Mouse (Mus musculus): ENCODE data around the gene E130309D02Rik. TPM values are rescaled to one million over a fixed set of nuclear protein-coding genes. Genes with fewer than 3 reads are reported as not detected.

E130309D02Rik gene
- polyA plus RNA-seq, 1 experiment: 28.2 TPM

DNA sequence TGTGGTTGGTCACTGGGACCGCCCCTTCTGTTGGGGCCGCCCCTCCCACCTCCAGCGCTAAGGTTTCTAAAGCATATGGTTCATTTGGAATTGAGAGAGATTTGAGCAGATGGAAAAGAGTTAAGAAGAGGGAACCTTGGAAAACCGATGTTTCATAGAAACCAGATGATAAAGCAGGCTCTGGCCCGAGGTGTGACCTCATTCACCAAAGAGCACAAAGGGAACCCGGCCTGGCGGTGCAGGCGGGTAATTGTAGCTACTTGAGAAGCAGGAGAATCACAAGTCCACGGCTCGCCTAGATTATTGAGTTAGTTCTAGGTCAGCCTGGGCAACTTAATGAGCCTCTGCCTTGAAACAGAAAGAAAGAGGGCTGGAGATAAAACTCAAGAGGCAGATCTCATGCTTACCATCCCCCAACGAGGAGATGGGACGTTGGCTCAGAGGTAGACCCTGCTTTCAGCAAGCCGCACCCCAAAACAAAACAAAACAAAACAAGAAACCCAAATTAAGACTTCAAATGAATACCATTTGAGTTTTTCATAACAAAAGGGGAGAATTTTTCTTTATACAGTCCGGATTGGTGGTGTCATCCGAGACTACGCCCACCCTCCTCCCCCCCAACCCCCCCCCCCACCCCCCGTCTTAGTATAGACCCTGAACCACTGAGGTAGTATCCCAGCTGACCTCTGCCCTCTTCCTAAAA, 41.7 kb upstream of the E130309D02Rik start, which contains the start of gene Grid2ip:
Gene Grid2ip (plus strand): TSS at position 653 of the 703 bp plus-strand sequence.
- TF ChIP-seq POLR2A (IDR thresholded peaks at IDR 0.05; ENCODE audit: low read depth, low read length) (no peak), CTCF (IDR thresholded peaks at IDR 0.05; ENCODE audit: extremely low read depth, insufficient read length, insufficient replicate concordance, low read depth, low read length) (no peak)
- Histone ChIP-seq H3K36me3 (ENCODE audit: control insufficient read depth, insufficient read depth, low read length) (no peaks in the 10 kb centered on the region), H3K4me1 (ENCODE audit: control insufficient read depth, insufficient read depth, insufficient read length, low read length) (no peaks in the 10 kb centered on the region), H3K4me3 (ENCODE audit: low read depth, low read length) (no peak within 1 kb of the TSS), H3K27me3 (ENCODE audit: control insufficient read depth, insufficient read depth, low read length) (peaks cover 15% of the 10 kb centered on the region), H3K27ac (ENCODE audit: insufficient read depth, low read depth, low read length) (no peak within 1 kb of the TSS)
- WGBS: 24% methylated on average over 17 of the region's 17 CpGs

GRCm38 (mm10) chr5:143356017-143356416, 40.9 kb upstream of the E130309D02Rik start:
- H3K4me1 ChIP-seq (ENCODE audit: control insufficient read depth, insufficient read depth, insufficient read length, low read length): no peaks in the 10 kb centered on the region
- WGBS: 39% methylated on average over 5 of the region's 5 CpGs
- H3K27me3 ChIP-seq (ENCODE audit: control insufficient read depth, insufficient read depth, low read length): peaks cover 15% of the 10 kb centered on the region

DNA sequence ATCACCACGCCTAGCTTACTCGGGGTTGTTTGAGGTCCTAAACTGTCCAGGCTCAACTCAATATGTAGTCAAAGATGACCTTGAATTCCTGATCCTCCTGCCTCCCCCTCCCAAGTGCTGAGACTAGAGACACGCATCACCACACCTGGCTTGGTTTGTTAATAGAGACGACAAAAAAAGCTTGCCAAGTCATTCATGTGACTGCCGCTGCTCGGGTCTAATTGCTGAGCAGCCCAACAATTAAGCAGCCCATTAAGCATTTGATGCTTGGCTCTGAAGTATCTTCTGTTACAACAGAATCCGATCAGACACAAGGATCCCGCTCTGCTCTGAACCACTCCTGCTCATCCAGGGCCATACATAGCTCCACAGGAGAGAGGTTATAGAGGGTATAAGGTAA, 31.2 kb upstream of the E130309D02Rik start:
- H3K27ac ChIP-seq (ENCODE audit: insufficient read depth, low read depth, low read length): no peak overlapping the region
- WGBS: 58% methylated on average over 8 of the region's 8 CpGs

More at GRCm38 (mm10) chr5:143356017-143356416, 40.9 kb upstream of the E130309D02Rik start:
- H3K4me3 ChIP-seq (ENCODE audit: low read depth, low read length): no peak overlapping the region
- TF ChIP-seq CTCF (IDR thresholded peaks at IDR 0.05; ENCODE audit: extremely low read depth, insufficient read length, insufficient replicate concordance, low read depth, low read length) (no peak), POLR2A (IDR thresholded peaks at IDR 0.05; ENCODE audit: low read depth, low read length) (no peak)
- H3K36me3 ChIP-seq (ENCODE audit: control insufficient read depth, insufficient read depth, low read length): no peaks in the 10 kb centered on the region
- H3K27ac ChIP-seq (ENCODE audit: insufficient read depth, low read depth, low read length): no peak overlapping the region

DNA sequence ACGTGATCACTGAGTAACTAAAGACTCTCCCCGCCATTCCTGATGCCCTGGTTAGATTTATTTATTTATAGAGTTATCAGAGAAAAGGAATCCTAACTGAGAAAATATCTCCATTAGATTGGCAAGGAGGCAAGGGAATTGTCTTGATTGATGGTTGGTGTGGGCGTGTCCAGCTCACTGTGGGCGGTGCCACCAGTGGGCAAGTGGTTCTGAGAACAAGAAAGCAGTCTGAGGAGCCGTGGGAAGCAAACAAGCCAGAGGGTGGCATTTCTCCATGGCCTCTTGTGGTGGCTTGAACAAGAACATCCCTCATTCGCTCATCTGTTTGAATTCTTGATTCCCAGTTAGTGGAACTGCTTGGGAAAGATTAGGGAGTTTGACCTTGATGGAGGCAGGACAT, 24.4 kb upstream of the E130309D02Rik start:
- TF ChIP-seq POLR2A (IDR thresholded peaks at IDR 0.05; ENCODE audit: low read depth, low read length): no peak
- WGBS: 42% methylated on average over 6 of the region's 6 CpGs
- Histone ChIP-seq H3K4me3 (ENCODE audit: low read depth, low read length) (no peak overlapping the region), H3K27me3 (ENCODE audit: control insufficient read depth, insufficient read depth, low read length) (no peaks in the 10 kb centered on the region), H3K4me1 (ENCODE audit: control insufficient read depth, insufficient read depth, insufficient read length, low read length) (no peaks in the 10 kb centered on the region), H3K27ac (ENCODE audit: insufficient read depth, low read depth, low read length) (no peak overlapping the region), H3K36me3 (ENCODE audit: control insufficient read depth, insufficient read depth, low read length) (no peaks in the 10 kb centered on the region)

More for the DNA sequence above, 31.2 kb upstream of the E130309D02Rik start:
- TF ChIP-seq POLR2A (IDR thresholded peaks at IDR 0.05; ENCODE audit: low read depth, low read length) (no peak), CTCF (IDR thresholded peaks at IDR 0.05; ENCODE audit: extremely low read depth, insufficient read length, insufficient replicate concordance, low read depth, low read length) (no peak)
- H3K4me3 ChIP-seq (ENCODE audit: low read depth, low read length): no peak overlapping the region
- H3K27me3 ChIP-seq (ENCODE audit: control insufficient read depth, insufficient read depth, low read length): no peaks in the 10 kb centered on the region
- no peaks in the 10 kb centered on the region for H3K4me1 ChIP-seq (ENCODE audit: control insufficient read depth, insufficient read depth, insufficient read length, low read length)
- H3K36me3 ChIP-seq (ENCODE audit: control insufficient read depth, insufficient read depth, low read length): no peaks in the 10 kb centered on the region

DNA sequence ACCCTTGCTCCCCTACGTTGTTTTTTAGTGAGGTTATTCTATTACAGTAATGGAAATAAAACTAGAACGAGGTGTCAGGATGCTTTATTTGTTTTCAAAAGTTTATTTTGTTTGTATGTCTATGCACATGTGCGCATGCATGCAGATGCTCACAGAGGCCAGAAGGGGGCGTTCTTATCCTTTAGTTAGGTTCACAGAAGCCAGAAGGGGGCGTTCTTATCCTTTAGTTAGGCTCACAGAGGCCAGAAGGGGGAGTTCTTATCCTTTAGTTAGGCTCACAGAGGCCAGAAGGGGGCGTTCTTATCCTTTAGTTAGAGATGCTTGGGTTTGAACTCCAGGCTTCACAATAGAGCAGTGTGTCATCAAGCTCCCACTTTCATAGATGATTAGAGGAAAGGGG, 21.4 kb upstream of the E130309D02Rik start:
- Histone ChIP-seq H3K4me3 (ENCODE audit: low read depth, low read length) (no peak overlapping the region), H3K27ac (ENCODE audit: insufficient read depth, low read depth, low read length) (no peak overlapping the region), H3K4me1 (ENCODE audit: control insufficient read depth, insufficient read depth, insufficient read length, low read length) (no peaks in the 10 kb centered on the region), H3K27me3 (ENCODE audit: control insufficient read depth, insufficient read depth, low read length) (no peaks in the 10 kb centered on the region), H3K36me3 (ENCODE audit: control insufficient read depth, insufficient read depth, low read length) (no peaks in the 10 kb centered on the region)
- TF ChIP-seq POLR2A (IDR thresholded peaks at IDR 0.05; ENCODE audit: low read depth, low read length) (no peak), CTCF (IDR thresholded peaks at IDR 0.05; ENCODE audit: extremely low read depth, insufficient read length, insufficient replicate concordance, low read depth, low read length) (no peak)
- 61% methylated on average over 6 of the region's 6 CpGs for WGBS

DNA sequence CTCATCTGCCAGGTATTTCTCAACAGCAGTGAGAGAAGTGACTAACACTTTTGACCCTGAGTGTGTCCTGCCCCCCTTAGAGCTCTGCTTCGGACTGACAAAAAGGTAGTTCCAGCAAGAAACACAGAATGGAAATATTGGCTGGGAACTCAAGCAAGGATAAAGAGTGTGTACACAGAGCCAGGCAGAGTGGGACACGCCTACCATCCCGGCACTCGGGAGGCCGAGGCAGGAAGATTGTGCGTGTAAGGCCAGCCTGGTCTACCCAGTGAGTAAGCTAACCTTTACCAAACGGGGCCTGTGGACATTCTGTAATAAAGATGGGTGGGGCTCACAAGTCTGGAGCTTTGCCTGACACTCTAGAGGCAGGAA, 19.9 kb upstream of the E130309D02Rik start:
- TF ChIP-seq POLR2A (IDR thresholded peaks at IDR 0.05; ENCODE audit: low read depth, low read length): no peak
- no peak for TF ChIP-seq CTCF (IDR thresholded peaks at IDR 0.05; ENCODE audit: extremely low read depth, insufficient read length, insufficient replicate concordance, low read depth, low read length)
- Histone ChIP-seq H3K4me3 (ENCODE audit: low read depth, low read length) (no peak overlapping the region), H3K27me3 (ENCODE audit: control insufficient read depth, insufficient read depth, low read length) (no peaks in the 10 kb centered on the region), H3K27ac (ENCODE audit: insufficient read depth, low read depth, low read length) (no peak overlapping the region), H3K4me1 (ENCODE audit: control insufficient read depth, insufficient read depth, insufficient read length, low read length) (no peaks in the 10 kb centered on the region), H3K36me3 (ENCODE audit: control insufficient read depth, insufficient read depth, low read length) (no peaks in the 10 kb centered on the region)
- WGBS: 42% methylated on average over 7 of the region's 7 CpGs

DNA sequence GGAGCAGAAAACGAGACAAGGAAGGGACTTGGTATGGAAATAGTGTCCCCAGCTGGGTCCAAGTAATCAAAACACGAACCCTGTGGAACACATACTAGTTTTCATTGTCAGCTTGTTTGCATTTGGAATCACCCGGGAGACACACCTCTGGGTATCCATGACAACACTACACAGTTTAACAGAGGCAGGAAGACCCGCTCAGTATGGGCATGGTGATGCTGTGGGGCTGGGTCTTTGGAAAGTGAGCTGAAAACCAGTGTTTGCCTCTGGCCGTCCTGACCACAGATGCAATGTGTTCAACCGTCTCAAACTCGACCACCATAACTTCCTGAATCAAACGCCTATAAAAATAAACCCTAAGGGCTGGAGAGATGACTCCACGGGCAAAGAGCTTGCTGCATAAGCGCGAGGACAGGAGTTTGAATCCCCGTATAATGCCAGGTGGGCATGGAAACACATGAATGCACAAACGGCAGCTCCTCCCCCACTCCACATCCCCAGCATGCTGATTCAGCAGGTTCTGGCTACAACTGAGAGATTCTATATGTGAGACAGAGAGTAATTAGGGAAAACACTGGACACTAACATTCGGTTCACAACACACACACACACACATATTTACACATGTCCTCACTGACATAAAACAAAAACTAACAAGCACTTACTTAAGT, 19.4 kb upstream of the E130309D02Rik start:
- H3K4me1 ChIP-seq (ENCODE audit: control insufficient read depth, insufficient read depth, insufficient read length, low read length): no peaks in the 10 kb centered on the region; the same call in 1 of the 2 replicates
- no peaks in the 10 kb centered on the region for H3K36me3 ChIP-seq (ENCODE audit: control insufficient read depth, insufficient read depth, low read length)
- WGBS: 52% methylated on average over 14 of the region's 14 CpGs
- TF ChIP-seq CTCF (IDR thresholded peaks at IDR 0.05; ENCODE audit: extremely low read depth, insufficient read length, insufficient replicate concordance, low read depth, low read length) (no peak), POLR2A (IDR thresholded peaks at IDR 0.05; ENCODE audit: low read depth, low read length) (no peak)
- no peak overlapping the region for H3K27ac ChIP-seq (ENCODE audit: insufficient read depth, low read depth, low read length)
- H3K4me3 ChIP-seq (ENCODE audit: low read depth, low read length): no peak overlapping the region
- H3K27me3 ChIP-seq (ENCODE audit: control insufficient read depth, insufficient read depth, low read length): no peaks in the 10 kb centered on the region
